Mouse (Mus musculus): ENCODE data around the gene Gmeb2.

DNA sequence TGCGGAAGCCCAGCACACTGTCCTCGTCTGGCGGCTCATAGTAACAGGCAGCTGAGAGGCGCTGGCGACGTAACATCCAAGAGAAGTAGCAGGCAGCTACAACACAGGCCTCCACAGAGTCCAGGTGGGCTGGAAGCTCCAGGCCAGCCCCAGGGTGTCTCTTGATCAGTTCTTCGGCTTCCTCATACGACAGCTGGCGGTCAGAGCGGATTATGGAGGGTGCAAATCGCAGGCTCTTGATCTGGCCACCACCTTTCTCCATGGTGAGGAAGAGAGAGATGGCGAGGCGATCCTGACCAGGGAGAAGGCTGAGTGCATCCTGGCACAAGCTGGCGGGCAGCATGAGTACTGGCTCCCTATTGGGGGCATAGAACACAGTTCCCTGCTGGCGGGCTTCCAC, 54.4 kb downstream of the Gmeb2 start:
- TF ChIP-seq CTCF (IDR thresholded peaks at IDR 0.05; ENCODE audit: low read depth, low read length) (no peak), EP300 (IDR thresholded peaks at IDR 0.05; ENCODE audit: insufficient read depth, low read depth, low read length) (no peak), POLR2A (IDR thresholded peaks at IDR 0.05; ENCODE audit: insufficient read depth, low read length) (no peak)
